Mouse (Mus musculus): ENCODE measurements at regions not wholly inside any gene's neighbourhood (a gene's known extent, or its start where the extent isn't known, plus 50 kb on each side); places are given as distances from the start of the nearest gene placed in this dataset.
"Not testable (repeated sequence)": the region's sequence is repeated elsewhere in the genome, so short reads cannot be mapped to it uniquely, and the experiment has no call there.

- Histone ChIP-seq H3K27ac (ENCODE audit: insufficient read depth, low read length) (no peak overlapping the region), H3K4me3 (replicated peaks; ENCODE audit: insufficient read depth, low read depth, low read length) (no peak overlapping the region), H3K4me1 (ENCODE audit: control insufficient read depth, insufficient read depth, low read length) (no peaks in the 10 kb centered on the region; the same call in none of the 2 replicates), H3K27me3 (ENCODE audit: control insufficient read depth, insufficient read depth, low read length) (no peaks in the 10 kb centered on the region)
- 55% methylated on average over 5 of the region's 5 CpGs for WGBS
- DNase-seq, result peak; percentile 12 to 28
- TF ChIP-seq CTCF (IDR thresholded peaks at IDR 0.05; ENCODE audit: borderline replicate concordance, insufficient read depth, low read depth, low read length) (no peak), POLR2A (IDR thresholded peaks at IDR 0.05; ENCODE audit: borderline replicate concordance, insufficient read depth, low read length) (no peak)
Observed at GRCm38 (mm10) chr3:21667349-21668143, 408.9 kb upstream of the Tbl1xr1 start.

GRCm38 (mm10) chr3:21671885-21672284, 404.6 kb upstream of the Tbl1xr1 start:
- Histone ChIP-seq H3K27ac (ENCODE audit: insufficient read depth, low read length) (no peak overlapping the region), H3K4me1 (ENCODE audit: control insufficient read depth, insufficient read depth, low read length) (no peaks in the 10 kb centered on the region; the same call in none of the 2 replicates), H3K4me3 (replicated peaks; ENCODE audit: insufficient read depth, low read depth, low read length) (no peak overlapping the region), H3K27me3 (ENCODE audit: control insufficient read depth, insufficient read depth, low read length) (no peaks in the 10 kb centered on the region)
- no peak for TF ChIP-seq POLR2A (IDR thresholded peaks at IDR 0.05; ENCODE audit: borderline replicate concordance, insufficient read depth, low read length)
- no peak for TF ChIP-seq CTCF (IDR thresholded peaks at IDR 0.05; ENCODE audit: borderline replicate concordance, insufficient read depth, low read depth, low read length)
- DNase-seq, result peak in 1 of 2 experiments; percentile 64
- 44% methylated on average over 2 of the region's 2 CpGs for WGBS

GRCm38 (mm10) chr3:21672492-21672891, 404.0 kb upstream of the Tbl1xr1 start:
- 44% methylated on average over 2 of the region's 2 CpGs for WGBS
- DNase-seq, result peak in 1 of 2 experiments; percentile 18
- Histone ChIP-seq H3K4me3 (replicated peaks; ENCODE audit: insufficient read depth, low read depth, low read length) (no peak overlapping the region), H3K4me1 (ENCODE audit: control insufficient read depth, insufficient read depth, low read length) (no peaks in the 10 kb centered on the region; the same call in 1 of the 2 replicates), H3K27me3 (ENCODE audit: control insufficient read depth, insufficient read depth, low read length) (no peaks in the 10 kb centered on the region), H3K27ac (ENCODE audit: insufficient read depth, low read length) (no peak overlapping the region)
- TF ChIP-seq CTCF (IDR thresholded peaks at IDR 0.05; ENCODE audit: borderline replicate concordance, insufficient read depth, low read depth, low read length) (no peak), POLR2A (IDR thresholded peaks at IDR 0.05; ENCODE audit: borderline replicate concordance, insufficient read depth, low read length) (no peak)

DNA sequence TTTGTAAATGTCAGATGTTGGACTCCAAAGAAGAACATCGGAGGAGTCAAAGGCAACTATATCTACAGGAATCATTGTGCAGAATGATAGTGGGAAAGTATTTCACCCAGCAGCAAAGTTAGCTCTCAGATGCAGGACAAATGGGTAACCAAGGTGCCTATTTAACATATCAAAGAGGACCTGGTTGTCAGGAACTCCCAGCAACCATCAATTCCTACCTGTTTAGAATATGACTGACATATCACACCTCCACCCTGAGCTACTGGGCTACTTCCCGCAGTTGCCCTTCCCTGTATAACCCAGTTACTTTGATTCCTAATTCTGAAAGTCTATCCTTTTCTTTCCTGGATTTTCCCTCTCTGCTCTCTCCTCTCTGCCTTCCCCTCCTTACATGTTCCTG, 403.0 kb upstream of the Tbl1xr1 start:
- TF ChIP-seq CTCF (IDR thresholded peaks at IDR 0.05; ENCODE audit: borderline replicate concordance, insufficient read depth, low read depth, low read length) (no peak), POLR2A (IDR thresholded peaks at IDR 0.05; ENCODE audit: borderline replicate concordance, insufficient read depth, low read length) (no peak)
- DNase-seq, result no peak
- 96% methylated on average over 2 of the region's 2 CpGs for WGBS
- H3K4me3 ChIP-seq (replicated peaks; ENCODE audit: insufficient read depth, low read depth, low read length), result no peak overlapping the region
- no peaks in the 10 kb centered on the region; the same call in 1 of the 2 replicates for H3K4me1 ChIP-seq (ENCODE audit: control insufficient read depth, insufficient read depth, low read length)
- H3K27me3 ChIP-seq (ENCODE audit: control insufficient read depth, insufficient read depth, low read length), result no peaks in the 10 kb centered on the region
- no peak overlapping the region for H3K27ac ChIP-seq (ENCODE audit: insufficient read depth, low read length)

DNA sequence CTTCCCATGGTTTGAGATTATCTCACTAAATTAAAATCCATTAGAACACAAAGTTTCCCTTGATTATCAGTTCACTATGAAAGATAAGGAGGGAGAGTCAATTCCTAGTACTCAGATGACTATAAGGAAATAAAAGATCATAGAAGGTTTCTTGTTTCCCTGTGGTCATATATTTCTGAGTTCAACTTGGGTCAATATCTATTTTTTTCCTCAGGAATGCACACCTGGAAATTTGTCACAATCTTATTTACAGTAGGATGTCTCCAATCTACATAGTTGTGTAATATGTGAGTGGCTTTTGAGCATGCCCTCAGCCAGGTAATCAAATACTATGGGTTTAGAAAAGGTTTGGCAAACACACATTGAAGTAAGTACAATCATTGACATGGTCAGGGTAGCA, 398.2 kb upstream of the Tbl1xr1 start:
- no peak for DNase-seq
- Histone ChIP-seq H3K27me3 (ENCODE audit: control insufficient read depth, insufficient read depth, low read length) (no peaks in the 10 kb centered on the region), H3K27ac (ENCODE audit: insufficient read depth, low read length) (no peak overlapping the region), H3K4me1 (ENCODE audit: control insufficient read depth, insufficient read depth, low read length) (no peaks in the 10 kb centered on the region), H3K4me3 (replicated peaks; ENCODE audit: insufficient read depth, low read depth, low read length) (no peak overlapping the region)
- TF ChIP-seq CTCF (IDR thresholded peaks at IDR 0.05; ENCODE audit: borderline replicate concordance, insufficient read depth, low read depth, low read length), result no peak
- TF ChIP-seq POLR2A (IDR thresholded peaks at IDR 0.05; ENCODE audit: borderline replicate concordance, insufficient read depth, low read length), result no peak

GRCm38 (mm10) chr3:21678734-21679133, 397.7 kb upstream of the Tbl1xr1 start:
- H3K4me1 ChIP-seq (ENCODE audit: control insufficient read depth, insufficient read depth, low read length), result no peaks in the 10 kb centered on the region
- DNase-seq, result no peak
- no peak overlapping the region for H3K4me3 ChIP-seq (replicated peaks; ENCODE audit: insufficient read depth, low read depth, low read length)
- H3K27ac ChIP-seq (ENCODE audit: insufficient read depth, low read length), result no peak overlapping the region
- no peaks in the 10 kb centered on the region for H3K27me3 ChIP-seq (ENCODE audit: control insufficient read depth, insufficient read depth, low read length)
- no peak for TF ChIP-seq POLR2A (IDR thresholded peaks at IDR 0.05; ENCODE audit: borderline replicate concordance, insufficient read depth, low read length)
- TF ChIP-seq CTCF (IDR thresholded peaks at IDR 0.05; ENCODE audit: borderline replicate concordance, insufficient read depth, low read depth, low read length), result no peak

GRCm38 (mm10) chr3:21697980-21698672, 378.3 kb upstream of the Tbl1xr1 start:
- not testable (repeated sequence) for H3K27me3 ChIP-seq (ENCODE audit: control insufficient read depth, insufficient read depth, low read length); H3K4me1 ChIP-seq (ENCODE audit: control insufficient read depth, insufficient read depth, low read length); DNase-seq; H3K27ac ChIP-seq (ENCODE audit: insufficient read depth, low read length); H3K4me3 ChIP-seq (replicated peaks; ENCODE audit: insufficient read depth, low read depth, low read length)
- WGBS, result 82% methylated on average over 1 of the region's 1 CpGs

DNA sequence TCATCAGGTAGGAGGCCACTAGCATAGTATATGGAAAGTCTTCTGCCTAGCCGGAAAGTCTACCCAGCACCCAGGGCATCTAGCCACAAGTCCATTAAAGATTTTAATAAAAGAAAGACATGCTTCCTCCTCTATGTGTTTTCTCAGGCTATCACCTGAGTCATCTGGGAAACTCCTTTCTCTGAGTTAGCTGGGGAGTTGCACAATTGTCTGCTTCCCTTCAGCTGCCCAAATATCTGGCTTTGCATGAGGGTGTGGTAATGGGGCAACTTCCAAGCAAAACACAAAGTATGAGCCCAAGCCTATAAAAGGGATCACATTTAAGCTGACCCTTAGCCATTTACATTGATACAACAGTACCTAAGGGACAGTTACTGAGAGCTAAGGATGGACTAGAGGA, 376.9 kb upstream of the Tbl1xr1 start:
- no peak overlapping the region for H3K27ac ChIP-seq (ENCODE audit: insufficient read depth, low read length)
- no peaks in the 10 kb centered on the region for H3K27me3 ChIP-seq (ENCODE audit: control insufficient read depth, insufficient read depth, low read length)
- TF ChIP-seq CTCF (IDR thresholded peaks at IDR 0.05; ENCODE audit: borderline replicate concordance, insufficient read depth, low read depth, low read length) (no peak), POLR2A (IDR thresholded peaks at IDR 0.05; ENCODE audit: borderline replicate concordance, insufficient read depth, low read length) (no peak)
- 100% methylated on average over 1 of the region's 1 CpGs for WGBS
- no peak for DNase-seq
- no peaks in the 10 kb centered on the region for H3K4me1 ChIP-seq (ENCODE audit: control insufficient read depth, insufficient read depth, low read length)
- H3K4me3 ChIP-seq (replicated peaks; ENCODE audit: insufficient read depth, low read depth, low read length), result no peak overlapping the region
